Mouse (Mus musculus): ENCODE measurements around the gene Rps6kb2.

DNA sequence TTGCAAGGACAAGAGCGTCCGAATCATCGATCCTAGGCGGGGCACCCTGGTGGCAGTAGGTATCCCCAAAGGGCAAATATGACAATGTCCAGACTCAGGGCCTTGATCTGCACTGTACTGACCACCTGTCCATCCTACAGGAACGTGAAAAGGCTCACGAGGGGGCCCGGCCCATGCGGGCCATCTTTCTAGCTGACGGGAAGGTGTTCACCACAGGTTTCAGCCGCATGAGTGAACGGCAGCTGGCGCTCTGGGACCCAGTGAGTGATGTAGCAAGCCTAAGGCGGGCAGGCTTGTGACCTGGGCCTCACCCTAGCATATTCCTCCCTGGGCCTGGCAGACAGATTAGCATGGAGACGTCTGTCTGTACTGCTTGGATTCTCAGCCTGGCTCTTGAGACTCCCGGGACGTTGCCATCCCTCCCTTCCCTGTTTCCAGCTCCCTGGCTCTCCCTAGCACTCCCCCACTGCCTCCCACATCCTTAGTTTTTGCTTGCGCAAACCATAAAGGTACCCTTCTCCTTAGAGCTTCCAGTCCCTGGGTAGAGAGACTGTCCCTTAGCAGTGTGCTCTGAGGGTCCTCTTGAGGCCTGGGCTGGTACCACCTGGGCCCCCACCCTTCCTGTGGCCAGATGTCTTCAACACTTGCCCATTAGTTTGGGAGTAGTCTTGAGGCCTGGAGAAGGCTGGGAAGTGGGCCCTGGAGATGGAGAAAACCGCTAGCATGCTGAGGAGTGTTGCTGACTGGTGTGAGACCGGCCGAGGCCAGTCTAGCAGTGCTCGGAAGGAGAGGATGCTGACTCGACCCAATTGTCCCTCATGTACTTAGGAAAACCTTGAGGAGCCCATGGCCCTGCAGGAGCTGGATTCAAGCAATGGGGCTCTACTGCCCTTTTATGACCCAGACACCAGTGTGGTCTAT is 12.3 kb downstream of the Rps6kb2 start:
- TF ChIP-seq POLR2A (IDR thresholded peaks at IDR 0.05; ENCODE audit: low read depth, low read length) (no peak), CTCF (IDR thresholded peaks at IDR 0.05; ENCODE audit: borderline replicate concordance, insufficient read depth, low read length) (no peak)
